26 mouse cellular contexts compared by ENCODE assay signal in genomic region chr1:157707256-157707655, GRCm38 (mm10).
"Had no signal": no experiment of that assay in that cellular context is flagged by ENCODE, and none has a peak within 500 bp of the region (broad histone marks: within the 10 kb centered on the region; RNA-seq: fewer than 3 reads in every experiment).

No protein-coding gene starts in this region.

- H3K36me3 ChIP-seq: embryonic facial prominence, embryonic 12.5 days; embryonic facial prominence, embryonic 15.5 days; forebrain, embryonic 10.5 days; forebrain, embryonic 12.5 days; forebrain, embryonic 15.5 days had no signal

- DNase-seq: cerebellum, adult 2 months; cerebellum, adult 8-10 months; cerebellum, adult 9-10 months; cerebellum, adult 9-11 months; cerebellum, postnatal 10 days; cerebellum, postnatal 14 days; cerebellum, postnatal 25 days; cerebellum, postnatal 36 days; embryo, embryonic 11 days; forebrain, postnatal 0 days; gastrocnemius, adult 2 months; gastrocnemius, postnatal 10 days; gastrocnemius, postnatal 14 days; gastrocnemius, postnatal 25 days; gastrocnemius, postnatal 36 days; heart, adult 18-20 months; heart, adult 2 months had no signal

- H3K27ac ChIP-seq: embryonic facial prominence, embryonic 12.5 days; embryonic facial prominence, embryonic 15.5 days; forebrain, embryonic 10.5 days; forebrain, embryonic 12.5 days; forebrain, embryonic 13.5 days; forebrain, embryonic 15.5 days; gastrocnemius, adult 2 months; heart, adult 2 months had no signal

- ATAC-seq: forebrain, embryonic 13.5 days; forebrain, embryonic 14.5 days; forebrain, embryonic 15.5 days; forebrain, embryonic 16.5 days; forebrain, postnatal 0 days had no signal

- H3K27me3 ChIP-seq: embryonic facial prominence, embryonic 12.5 days; embryonic facial prominence, embryonic 15.5 days; forebrain, embryonic 12.5 days; forebrain, embryonic 13.5 days; forebrain, embryonic 15.5 days had no signal

- H3K4me1 ChIP-seq: embryonic facial prominence, embryonic 12.5 days; embryonic facial prominence, embryonic 15.5 days; forebrain, embryonic 10.5 days; forebrain, embryonic 12.5 days; forebrain, embryonic 13.5 days; forebrain, embryonic 15.5 days had no signal

- H3K4me3 ChIP-seq: embryonic facial prominence, embryonic 12.5 days; embryonic facial prominence, embryonic 15.5 days; erythroblast, embryonic 14.5 days; forebrain, embryonic 10.5 days; forebrain, embryonic 12.5 days; forebrain, embryonic 13.5 days; forebrain, embryonic 15.5 days; gastrocnemius, adult 2 months; heart, adult 2 months had no signal

- H3K4me2 ChIP-seq: embryonic facial prominence, embryonic 12.5 days; embryonic facial prominence, embryonic 15.5 days; forebrain, embryonic 12.5 days; forebrain, embryonic 13.5 days; forebrain, embryonic 15.5 days had no signal

- H3K9ac ChIP-seq: embryonic facial prominence, embryonic 12.5 days; embryonic facial prominence, embryonic 15.5 days; forebrain, embryonic 12.5 days; forebrain, embryonic 13.5 days; forebrain, embryonic 15.5 days; forebrain, postnatal 0 days had no signal

- H3K9me3 ChIP-seq: embryonic facial prominence, embryonic 12.5 days; embryonic facial prominence, embryonic 15.5 days; forebrain, embryonic 10.5 days; forebrain, embryonic 12.5 days; forebrain, embryonic 13.5 days; forebrain, embryonic 15.5 days had no signal
